Mouse (Mus musculus): ENCODE data around the gene Ndufc1. TPM values are rescaled to one million over a fixed set of nuclear protein-coding genes. Genes with fewer than 3 reads are reported as not detected.
"Not testable (repeated sequence)": the region's sequence is repeated elsewhere in the genome, so short reads cannot be mapped to it uniquely, and the experiment has no call there.

Gene Ndufc1
- total RNA-seq (2021) = 100 to 1,000 TPM; 828 to 975 TPM
- long read RNA-seq, experiment 1, transcript Ndufc1-201 (4 exons, 1,249 nt) = major isoform, 326 of 339 reads
- long read RNA-seq, experiment 1, partial matches to known transcripts = 5 of 339 reads
- long read RNA-seq, experiment 1, other reads (novel, unspliced or antisense) = 5 of 339 reads
- long read RNA-seq, experiment 2, transcript Ndufc1-201 (4 exons, 1,249 nt) = major isoform, 274 of 284 reads
- long read RNA-seq, experiment 2, partial matches to known transcripts = 3 of 284 reads
- long read RNA-seq, experiment 2, other reads (novel, unspliced or antisense) = 4 of 284 reads

GRCm38 (mm10) chr3:51408561-51409183 lies at the start of gene Ndufc1:
Ndufc1 (minus strand) TSS chr3:51408988.
- DNase-seq = peak; percentile 100

GRCm38 (mm10) chr3:51434871-51435595 lies 26.2 kb upstream of the Ndufc1 start:
- DNase-seq = no peak

- DNase-seq = not testable (repeated sequence)
Measured at GRCm38 (mm10) chr3:51434364-51434763, 25.6 kb upstream of the Ndufc1 start.

GRCm38 (mm10) chr3:51425394-51425793 lies 16.6 kb upstream of the Ndufc1 start:
- no peak for DNase-seq

GRCm38 (mm10) chr3:51421921-51422320 lies 13.1 kb upstream of the Ndufc1 start:
- DNase-seq = no peak

GRCm38 (mm10) chr3:51417966-51418365 lies 9.2 kb upstream of the Ndufc1 start:
- DNase-seq = no peak

DNA sequence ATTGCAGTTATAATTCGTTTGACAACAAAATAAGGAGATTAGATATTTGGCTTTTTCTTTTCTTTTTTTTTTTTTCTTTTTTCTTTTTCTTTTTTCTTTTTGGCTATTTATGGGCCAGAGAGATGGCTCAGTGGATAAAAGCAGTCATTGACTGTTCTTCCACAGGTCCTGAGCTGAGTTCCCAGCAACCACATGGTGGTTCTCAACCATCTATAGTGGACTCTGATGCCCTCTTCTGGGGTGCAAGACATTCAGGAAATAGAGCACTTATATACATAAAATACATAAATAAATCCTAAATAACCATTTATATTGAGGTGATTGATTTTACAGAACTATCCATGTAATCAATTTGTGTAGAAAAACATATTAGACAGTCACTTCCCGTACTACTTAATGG lies 8.7 kb upstream of the Ndufc1 start:
- no peak for DNase-seq

- DNase-seq = no peak
Measured at GRCm38 (mm10) chr3:51417135-51417458, 8.3 kb upstream of the Ndufc1 start.

DNA sequence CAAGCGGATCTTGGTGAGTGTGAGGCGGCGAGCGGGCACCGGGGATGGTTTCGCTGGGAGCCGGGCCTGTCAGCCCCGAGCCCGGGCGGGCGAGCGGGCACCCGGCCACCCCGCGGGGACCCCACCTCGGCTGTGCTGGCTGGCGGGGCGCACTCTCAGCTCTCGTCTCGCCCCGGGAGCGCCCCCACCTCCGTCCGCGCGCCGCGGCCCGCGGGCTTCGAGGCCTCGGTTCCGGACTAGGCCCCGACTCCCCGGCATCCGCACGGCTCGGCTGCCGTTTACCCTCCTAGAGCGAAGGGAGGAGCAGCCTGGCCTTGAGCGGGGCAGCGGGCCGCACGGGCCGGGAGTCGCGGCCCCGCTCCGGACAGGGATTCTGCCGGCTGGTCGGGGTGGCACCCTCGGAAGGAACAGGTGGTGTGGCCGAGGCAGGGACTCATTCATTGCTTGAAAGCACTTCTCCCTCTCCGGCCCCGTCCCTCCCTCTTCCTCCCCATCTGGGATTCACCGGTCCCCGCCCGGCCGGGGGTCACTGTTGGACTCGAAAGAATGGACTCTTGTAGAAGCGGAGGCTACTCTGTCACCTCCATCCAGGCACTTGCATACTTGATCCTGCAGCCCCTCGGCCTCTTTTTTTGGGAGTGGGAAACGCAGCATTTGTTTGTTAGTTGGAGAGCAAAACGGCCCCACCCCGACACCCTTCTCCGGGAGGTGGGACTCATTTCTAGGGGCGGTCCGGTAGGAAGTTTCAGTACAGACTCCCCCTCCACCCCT lies 7.8 kb upstream of the Ndufc1 start:
- peak; percentile 60 for DNase-seq

DNA sequence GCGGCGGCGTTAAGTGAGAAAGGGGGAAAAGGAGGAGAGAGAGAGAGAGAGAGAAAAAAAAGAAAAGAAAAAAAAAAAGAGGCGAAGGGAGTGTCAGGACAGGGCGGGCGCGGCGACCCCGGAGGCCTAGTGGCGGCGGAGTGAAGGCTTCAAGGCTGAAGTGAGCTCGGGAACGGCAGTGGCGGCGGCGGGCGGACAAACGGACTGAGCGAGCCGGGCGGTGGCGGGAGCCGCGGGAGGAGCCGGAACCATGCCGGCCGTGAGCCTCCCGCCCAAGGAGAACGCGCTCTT lies 7.2 kb upstream of the Ndufc1 start:
- no peak for DNase-seq

GRCm38 (mm10) chr3:51415098-51416072 lies 6.6 kb upstream of the Ndufc1 start, which contains the start of gene Naa15:
Naa15 (plus strand) TSS chr3:51415148.
- DNase-seq = peak; percentile 96

DNA sequence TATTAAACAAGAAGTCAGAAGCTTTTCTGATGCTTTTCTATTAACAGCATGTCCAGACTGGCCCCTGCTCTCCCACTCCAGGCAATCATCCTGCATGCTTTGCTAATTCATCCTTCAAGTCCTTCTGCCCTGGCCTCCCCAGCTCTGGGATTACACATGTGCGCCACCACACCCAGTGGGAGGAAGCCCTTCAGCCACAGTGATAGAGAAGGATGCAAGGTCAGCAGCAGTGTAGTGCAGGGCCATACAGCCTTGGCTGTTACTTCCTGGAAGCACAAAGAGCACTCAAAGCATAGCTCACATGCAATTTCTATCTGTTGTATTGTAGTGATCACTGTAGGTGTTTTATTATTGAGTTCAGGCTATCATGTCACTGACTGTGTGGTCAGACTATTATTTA lies 4.5 kb upstream of the Ndufc1 start:
- DNase-seq = no peak

- DNase-seq = no peak
Measured at GRCm38 (mm10) chr3:51412457-51412856, 3.7 kb upstream of the Ndufc1 start.

DNA sequence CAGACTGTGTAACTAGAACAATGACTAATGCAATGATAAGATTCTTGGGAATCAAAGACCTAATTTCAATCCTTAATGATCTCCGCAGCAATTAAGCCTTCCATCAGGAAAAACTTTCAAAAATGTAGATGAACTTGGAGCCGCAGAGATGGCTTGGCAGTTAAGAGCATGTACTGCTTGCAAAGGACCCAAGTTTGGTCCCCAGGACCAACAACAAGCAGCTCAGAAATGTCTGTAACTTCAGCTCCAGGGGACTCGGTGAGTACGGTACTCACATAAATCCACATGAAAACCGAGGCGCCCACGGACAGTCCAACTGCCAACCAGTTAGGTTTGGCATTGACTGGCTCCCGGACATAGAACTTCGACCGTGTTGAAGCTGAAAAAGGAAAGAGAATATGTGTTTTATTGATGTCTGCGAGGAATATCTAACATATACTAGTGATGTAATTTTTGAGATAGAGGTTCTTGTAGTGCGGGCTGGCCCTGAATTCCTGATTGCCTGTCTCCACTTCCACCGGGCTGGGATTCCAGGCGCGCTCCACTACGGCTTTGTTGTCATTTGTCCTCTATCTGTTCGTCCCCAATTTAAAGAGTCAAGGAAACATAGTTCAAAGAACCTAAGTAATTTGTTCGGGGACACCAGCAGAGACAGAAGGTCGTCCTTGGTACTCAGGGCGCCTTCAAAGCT lies 773 bp downstream of the Ndufc1 start:
- no peak for DNase-seq

DNA sequence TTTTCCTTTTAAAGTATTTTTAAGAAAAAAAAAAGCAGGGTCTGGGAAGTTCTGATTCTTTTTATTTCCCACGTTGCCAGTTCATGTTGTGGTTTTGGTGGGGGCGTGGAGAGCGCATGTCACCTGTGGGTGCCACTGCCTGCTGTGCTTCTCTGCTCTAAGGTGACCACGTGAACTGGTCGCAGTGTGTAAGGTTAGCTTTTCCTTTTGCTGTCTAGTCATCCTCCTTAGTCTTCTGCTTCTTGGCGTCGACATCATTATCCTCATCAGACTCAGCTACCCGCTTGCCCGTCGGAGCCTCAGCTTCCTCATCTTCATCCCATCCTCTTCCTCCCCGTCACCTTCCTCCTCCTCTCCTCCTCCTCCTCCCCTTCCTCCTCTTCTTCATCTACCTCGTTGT lies 6.2 kb downstream of the Ndufc1 start:
- no peak for DNase-seq

- not testable (repeated sequence) for DNase-seq
Measured at GRCm38 (mm10) chr3:51402054-51402453, 6.7 kb downstream of the Ndufc1 start.

GRCm38 (mm10) chr3:51400682-51401081 lies 8.1 kb downstream of the Ndufc1 start:
- no peak for DNase-seq

GRCm38 (mm10) chr3:51399531-51399930 lies 9.3 kb downstream of the Ndufc1 start:
- DNase-seq = no peak

DNA sequence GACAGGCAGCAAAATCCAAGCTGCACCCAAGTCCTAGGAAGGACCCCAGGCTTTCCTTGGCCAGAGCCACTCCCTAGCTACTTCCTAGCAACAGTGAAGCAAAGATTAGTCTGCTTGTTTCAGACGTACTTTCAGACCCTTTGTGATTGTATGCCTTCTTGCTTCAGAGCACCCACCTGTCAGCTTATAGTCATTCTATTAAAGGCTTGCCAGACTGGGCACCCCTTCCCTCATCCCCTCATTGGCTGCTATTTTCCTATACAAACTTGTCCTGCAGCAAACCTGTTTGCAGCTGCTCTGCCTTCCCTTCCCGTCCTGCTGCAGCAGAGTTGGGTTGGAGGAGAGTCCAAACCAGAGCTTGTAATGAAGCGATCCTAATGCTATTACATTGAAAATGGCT lies 10.1 kb downstream of the Ndufc1 start:
- no peak for DNase-seq

DNA sequence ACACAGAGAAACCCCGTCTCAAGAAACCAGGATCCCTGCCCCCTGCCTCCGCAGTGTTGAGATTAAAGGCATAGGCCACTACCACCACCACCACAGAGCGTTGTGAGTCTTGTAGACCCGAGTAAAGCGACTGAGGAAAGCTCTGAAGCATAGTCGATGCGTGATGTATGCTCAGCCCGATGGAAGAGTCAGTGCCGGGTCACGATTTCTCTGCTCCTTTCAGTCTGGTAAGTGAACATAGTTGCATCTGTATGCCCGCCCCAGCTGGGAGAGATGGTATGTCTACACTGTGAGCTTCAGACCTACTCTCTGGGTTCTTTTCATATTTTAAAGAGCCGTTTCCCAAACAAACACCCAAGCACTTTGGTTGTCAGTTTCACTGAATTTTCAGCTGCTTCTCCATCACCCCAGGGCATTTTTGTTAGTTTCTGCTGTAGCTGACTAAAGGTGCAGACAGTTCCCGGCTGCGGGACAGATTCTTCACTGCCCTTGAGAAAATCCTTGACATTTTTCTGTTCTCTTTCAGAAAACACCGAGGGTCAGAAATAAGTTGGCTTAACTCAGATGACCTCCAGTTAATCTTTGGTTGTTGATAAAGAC lies 11.0 kb downstream of the Ndufc1 start:
- DNase-seq = no peak

Data from gastrocnemius, postnatal 10 days (tissue).